Mouse (Mus musculus): ENCODE data around the gene Sfmbt2.

- TF ChIP-seq CTCF (IDR thresholded peaks at IDR 0.05; ENCODE audit: low read depth) (no peak), EP300 (optimal IDR thresholded peaks at IDR 0.05) (no peak)
Observed at GRCm38 (mm10) chr2:10437290-10437689, 67.0 kb downstream of the Sfmbt2 start.
